Mouse (Mus musculus) brain, embryonic 18.5 days (tissue): ENCODE results near the gene Nfya.

Experiments
- DNase-seq: peaks from one replicate; pipeline ENCODE4 v3.0.0-alpha.2; 2012; ENCODE audit warnings: low read depth, low spot score

Nfya gene

DNA sequence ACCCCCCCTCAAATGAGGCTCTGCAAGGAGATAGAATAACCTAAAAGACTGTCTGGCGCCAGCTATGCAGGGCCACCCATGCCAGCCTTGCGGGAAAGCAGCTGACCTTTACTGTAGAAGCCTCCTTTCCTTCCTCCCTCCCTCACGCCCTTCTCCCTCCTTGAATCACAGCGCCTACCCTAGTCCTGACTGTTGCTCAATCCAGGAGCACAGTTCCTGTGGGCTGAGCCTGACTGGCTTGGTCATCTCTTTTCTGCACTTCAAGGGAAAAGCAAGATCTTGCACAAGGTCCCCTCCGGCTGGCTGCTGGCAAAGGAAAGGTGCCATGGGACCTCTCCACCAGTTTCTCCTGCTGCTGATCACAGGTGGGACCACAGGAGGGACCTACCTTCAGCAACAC is 63.5 kb downstream of the Nfya start, which contains the start of gene Trem2:
TSS of gene Trem2 (plus strand) at position 171 of the 400 bp plus-strand sequence.
- DNase-seq: no peak

- DNase-seq: no peak
These were observed 63.9 kb downstream of the Nfya start for GRCm38 (mm10) chr17:48345824-48346223.

DNA sequence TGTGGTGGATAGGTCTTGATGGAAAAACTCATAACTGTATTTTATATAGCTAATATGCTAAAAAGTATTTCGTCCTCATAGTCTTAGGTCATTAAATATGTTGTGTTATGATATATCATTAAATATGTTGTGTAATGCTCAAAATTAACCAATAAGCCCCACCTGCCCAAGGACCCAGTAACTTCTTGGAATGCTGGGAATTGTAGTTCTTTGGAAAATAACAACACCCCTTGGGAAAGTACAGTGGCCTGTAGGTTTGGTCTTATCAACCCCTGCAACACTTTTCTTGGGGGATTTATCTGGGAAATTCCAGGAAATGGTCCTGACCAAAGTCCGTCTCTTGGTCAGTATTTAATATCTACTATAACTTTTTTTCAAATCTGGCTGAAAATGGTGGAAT is 66.6 kb downstream of the Nfya start:
- no peak for DNase-seq

DNA sequence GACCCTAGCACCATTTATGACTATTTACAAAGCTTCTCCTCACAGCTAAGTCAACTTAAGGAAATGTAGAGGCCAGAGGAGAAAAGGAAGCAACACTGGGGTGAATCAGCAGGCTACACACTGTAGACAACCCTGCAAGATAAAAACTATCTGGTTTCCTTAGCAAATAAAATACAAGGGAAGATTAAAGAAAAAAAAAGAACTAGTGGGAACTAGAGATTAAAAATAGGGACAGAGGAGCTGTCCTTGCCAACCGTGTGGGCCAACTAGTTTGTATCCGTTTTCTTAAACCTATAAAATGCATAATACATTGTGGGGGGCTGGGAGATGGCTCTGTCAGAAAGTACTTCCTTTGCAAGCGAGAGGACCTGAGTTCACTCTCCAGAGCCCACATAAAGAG is 67.8 kb downstream of the Nfya start:
- no peak for DNase-seq

- no peak for DNase-seq
These were observed 69.4 kb downstream of the Nfya start for GRCm38 (mm10) chr17:48340267-48340666.
